Mouse (Mus musculus) lung, embryonic 15.5 days (tissue): ENCODE measurements at regions not wholly inside any gene's neighbourhood (a gene's known extent, or its start where the extent isn't known, plus 50 kb on each side); places are given as distances from the start of the nearest gene placed in this dataset.
A peak's percentile ranks its signal among the peaks of the same experiment; 100 is the strongest.

Source experiments
- ATAC-seq: fragments of 200-750 bp; cut with Nextera tagmentation; 2 replicates; pipeline ENCODE4 v1.8.0; 2017; ENCODE audit warnings: moderate number of reproducible peaks, borderline replicate concordance; ENCODE audit not compliant: low FRiP score, low TSS enrichment; ENCODE audit errors: extremely low read depth
- H3K27ac ChIP-seq: fragments of 300-500 bp; sonication (generic); 2 replicates; pipeline ENCODE4 v1.5.1; 2015; ENCODE audit warnings: moderate library complexity, mild to moderate bottlenecking, inconsistent platforms
- H3K27me3 ChIP-seq: fragments of 300-500 bp; sonication (generic); 2 replicates; pipeline ENCODE4 v1.6.1; 2015; ENCODE audit warnings: inconsistent platforms
- H3K36me3 ChIP-seq: fragments of 300-500 bp; sonication (generic); 2 replicates; pipeline ENCODE4 v1.6.1; 2015; ENCODE audit warnings: inconsistent platforms
- H3K4me1 ChIP-seq: fragments of 300-500 bp; sonication (generic); 2 replicates; pipeline ENCODE4 v1.6.1; 2015; ENCODE audit warnings: inconsistent platforms
- H3K4me2 ChIP-seq: fragments of 300-500 bp; sonication (generic); 2 replicates; pipeline ENCODE4 v1.6.1; 2015; ENCODE audit warnings: inconsistent platforms, mild to moderate bottlenecking, moderate library complexity
- H3K4me3 ChIP-seq: fragments of 300-500 bp; sonication (generic); 2 replicates; pipeline ENCODE4 v1.5.1; 2015; ENCODE audit warnings: mild to moderate bottlenecking, inconsistent platforms
- H3K9ac ChIP-seq: fragments of 300-500 bp; sonication (generic); 2 replicates; pipeline ENCODE4 v1.6.1; 2015; ENCODE audit warnings: inconsistent platforms
- H3K9me3 ChIP-seq: fragments of 300-500 bp; sonication (generic); 2 replicates; pipeline ENCODE4 v1.6.1; 2016; ENCODE audit warnings: inconsistent platforms
- WGBS: fragments of 180-500 bp; shearing (Covaris S2); methylation state at CpG from one replicate; pipeline ENCODE4 v1.1.7; 2015; 5-methylcytosine and 5-hydroxymethylcytosine counted together

GRCm38 (mm10) chr6:100176914-100177560 lies 110.2 kb downstream of the Rybp start:
- Histone ChIP-seq H3K36me3 (no peaks in the 10 kb centered on the region), H3K27ac (no peak overlapping the region), H3K4me2 (no peak overlapping the region), H3K9ac (no peak overlapping the region), H3K4me1 (peaks cover 12% of the 10 kb centered on the region; the same call in 1 of the 2 replicates), H3K9me3 (no peaks in the 10 kb centered on the region), H3K27me3 (no peaks in the 10 kb centered on the region; the same call in 1 of the 2 replicates), H3K4me3 (no peak overlapping the region)
- ATAC-seq: no peak
- WGBS: 77% methylated on average over 11 of the region's 11 CpGs

- H3K9ac ChIP-seq: no peak overlapping the region
- H3K27ac ChIP-seq: no peak overlapping the region
- H3K4me3 ChIP-seq: no peak overlapping the region
- H3K9me3 ChIP-seq: no peaks in the 10 kb centered on the region
- ATAC-seq: no peak
- 9% methylated on average over 22 of the region's 22 CpGs for WGBS
- peaks cover 10% of the 10 kb centered on the region for H3K4me1 ChIP-seq
- peak overlapping the region; percentile 38 for H3K4me2 ChIP-seq
- no peaks in the 10 kb centered on the region for H3K36me3 ChIP-seq
- peaks cover 11% of the 10 kb centered on the region; the same call in 1 of the 2 replicates for H3K27me3 ChIP-seq
These were observed 116.5 kb downstream of the Rybp start for GRCm38 (mm10) chr6:100170711-100171348.

GRCm38 (mm10) chr6:100167321-100167720 lies 120.0 kb downstream of the Rybp start:
- Histone ChIP-seq H3K27ac (no peak overlapping the region), H3K4me3 (no peak overlapping the region), H3K4me1 (peaks cover 27% of the 10 kb centered on the region), H3K9ac (no peak overlapping the region), H3K27me3 (0 out of 2 replicates have a peak, but pooled peaks cover 11% of the 10 kb centered on the region), H3K4me2 (no peak overlapping the region), H3K9me3 (no peaks in the 10 kb centered on the region), H3K36me3 (no peaks in the 10 kb centered on the region)
- 44% methylated on average over 5 of the region's 5 CpGs for WGBS
- no peak for ATAC-seq

- Histone ChIP-seq H3K4me3 (no peak overlapping the region), H3K9me3 (no peaks in the 10 kb centered on the region), H3K4me1 (peaks cover 21% of the 10 kb centered on the region), H3K36me3 (no peaks in the 10 kb centered on the region), H3K27ac (no peak overlapping the region), H3K27me3 (0 out of 2 replicates have a peak, but pooled peaks cover 11% of the 10 kb centered on the region), H3K4me2 (no peak overlapping the region), H3K9ac (no peak overlapping the region)
- no peak for ATAC-seq
- 84% methylated on average over 3 of the region's 3 CpGs for WGBS
These were observed 121.5 kb downstream of the Rybp start for GRCm38 (mm10) chr6:100165746-100166145.

- Histone ChIP-seq H3K4me1 (peaks cover 27% of the 10 kb centered on the region), H3K36me3 (no peaks in the 10 kb centered on the region), H3K9me3 (no peaks in the 10 kb centered on the region), H3K27me3 (no peaks in the 10 kb centered on the region), H3K9ac (no peak overlapping the region), H3K4me2 (no peak overlapping the region), H3K27ac (no peak overlapping the region), H3K4me3 (no peak overlapping the region)
- WGBS: 38% methylated on average over 4 of the region's 4 CpGs
- ATAC-seq: no peak
These were observed 123.1 kb downstream of the Rybp start for GRCm38 (mm10) chr6:100164162-100164561.

- no peaks in the 10 kb centered on the region for H3K9me3 ChIP-seq
- H3K36me3 ChIP-seq: no peaks in the 10 kb centered on the region
- peaks cover 31% of the 10 kb centered on the region for H3K4me1 ChIP-seq
- 52% methylated on average over 5 of the region's 5 CpGs for WGBS
- peak overlapping the region; percentile 49 for H3K27ac ChIP-seq
- peak overlapping the region; percentile 59 for H3K4me2 ChIP-seq
- no peak overlapping the region for H3K4me3 ChIP-seq
- H3K27me3 ChIP-seq: no peaks in the 10 kb centered on the region
- no peak overlapping the region for H3K9ac ChIP-seq
- ATAC-seq: no peak
These were observed 123.5 kb downstream of the Rybp start for GRCm38 (mm10) chr6:100163814-100164130.

GRCm38 (mm10) chr6:100162961-100163813 lies 124.1 kb downstream of the Rybp start:
- Histone ChIP-seq H3K9me3 (no peaks in the 10 kb centered on the region), H3K4me1 (peaks cover 34% of the 10 kb centered on the region), H3K9ac (no peak overlapping the region), H3K36me3 (no peaks in the 10 kb centered on the region), H3K27me3 (no peaks in the 10 kb centered on the region), H3K27ac (peak overlapping the region; percentile 49), H3K4me2 (peak overlapping the region; percentile 59), H3K4me3 (peak overlapping the region; percentile 16; the same call in 1 of the 2 replicates)
- ATAC-seq: peak; percentile 83
- 10% methylated on average over 17 of the region's 17 CpGs for WGBS

GRCm38 (mm10) chr6:100160670-100161069 lies 126.6 kb downstream of the Rybp start:
- H3K9ac ChIP-seq: no peak overlapping the region
- no peaks in the 10 kb centered on the region for H3K9me3 ChIP-seq
- ATAC-seq: no peak
- no peak overlapping the region for H3K27ac ChIP-seq
- WGBS: 63% methylated on average over 8 of the region's 8 CpGs
- H3K4me3 ChIP-seq: no peak overlapping the region
- no peaks in the 10 kb centered on the region for H3K27me3 ChIP-seq
- H3K36me3 ChIP-seq: no peaks in the 10 kb centered on the region
- H3K4me1 ChIP-seq: peaks cover 55% of the 10 kb centered on the region
- no peak overlapping the region for H3K4me2 ChIP-seq

- H3K36me3 ChIP-seq: no peaks in the 10 kb centered on the region
- no peak overlapping the region for H3K27ac ChIP-seq
- peaks cover 63% of the 10 kb centered on the region for H3K4me1 ChIP-seq
- no peak for ATAC-seq
- 57% methylated on average over 4 of the region's 4 CpGs for WGBS
- H3K9ac ChIP-seq: no peak overlapping the region
- H3K9me3 ChIP-seq: no peaks in the 10 kb centered on the region
- H3K27me3 ChIP-seq: no peaks in the 10 kb centered on the region
- H3K4me2 ChIP-seq: no peak overlapping the region
- H3K4me3 ChIP-seq: no peak overlapping the region
These were observed 127.5 kb downstream of the Rybp start for GRCm38 (mm10) chr6:100159817-100160216.

GRCm38 (mm10) chr6:100159246-100159645 lies 128.0 kb downstream of the Rybp start:
- peaks cover 63% of the 10 kb centered on the region for H3K4me1 ChIP-seq
- H3K36me3 ChIP-seq: no peaks in the 10 kb centered on the region
- WGBS: 18% methylated on average over 1 of the region's 1 CpGs
- H3K27me3 ChIP-seq: no peaks in the 10 kb centered on the region
- H3K4me3 ChIP-seq: no peak overlapping the region
- H3K4me2 ChIP-seq: no peak overlapping the region
- H3K9ac ChIP-seq: no peak overlapping the region
- H3K9me3 ChIP-seq: no peaks in the 10 kb centered on the region
- no peak overlapping the region for H3K27ac ChIP-seq
- ATAC-seq: no peak

GRCm38 (mm10) chr6:100157288-100157687 lies 130.0 kb downstream of the Rybp start:
- no peak overlapping the region for H3K4me3 ChIP-seq
- H3K4me2 ChIP-seq: no peak overlapping the region
- no peaks in the 10 kb centered on the region for H3K27me3 ChIP-seq
- H3K36me3 ChIP-seq: no peaks in the 10 kb centered on the region
- no peak overlapping the region for H3K27ac ChIP-seq
- H3K4me1 ChIP-seq: peaks cover 46% of the 10 kb centered on the region
- 32% methylated on average over 7 of the region's 7 CpGs for whole genome bisulfite sequencing
- no peaks in the 10 kb centered on the region for H3K9me3 ChIP-seq
- peak; percentile 48; the same call in 1 of the 2 replicates for ATAC-seq
- H3K9ac ChIP-seq: no peak overlapping the region

- WGBS: 65% methylated on average over 4 of the region's 4 CpGs
- peak overlapping the region; percentile 16 for H3K4me2 ChIP-seq
- ATAC-seq: peak; percentile 6; the same call in 1 of the 2 replicates
- H3K27me3 ChIP-seq: no peaks in the 10 kb centered on the region
- no peaks in the 10 kb centered on the region for H3K36me3 ChIP-seq
- no peak overlapping the region for H3K4me3 ChIP-seq
- peak overlapping the region; percentile 76 for H3K27ac ChIP-seq
- H3K9ac ChIP-seq: no peak overlapping the region
- no peaks in the 10 kb centered on the region for H3K9me3 ChIP-seq
- peaks cover 46% of the 10 kb centered on the region for H3K4me1 ChIP-seq
These were observed 131.1 kb downstream of the Rybp start for GRCm38 (mm10) chr6:100156163-100156562.
